Mouse (Mus musculus): ENCODE data around the gene Tro.

The Tro gene

DNA sequence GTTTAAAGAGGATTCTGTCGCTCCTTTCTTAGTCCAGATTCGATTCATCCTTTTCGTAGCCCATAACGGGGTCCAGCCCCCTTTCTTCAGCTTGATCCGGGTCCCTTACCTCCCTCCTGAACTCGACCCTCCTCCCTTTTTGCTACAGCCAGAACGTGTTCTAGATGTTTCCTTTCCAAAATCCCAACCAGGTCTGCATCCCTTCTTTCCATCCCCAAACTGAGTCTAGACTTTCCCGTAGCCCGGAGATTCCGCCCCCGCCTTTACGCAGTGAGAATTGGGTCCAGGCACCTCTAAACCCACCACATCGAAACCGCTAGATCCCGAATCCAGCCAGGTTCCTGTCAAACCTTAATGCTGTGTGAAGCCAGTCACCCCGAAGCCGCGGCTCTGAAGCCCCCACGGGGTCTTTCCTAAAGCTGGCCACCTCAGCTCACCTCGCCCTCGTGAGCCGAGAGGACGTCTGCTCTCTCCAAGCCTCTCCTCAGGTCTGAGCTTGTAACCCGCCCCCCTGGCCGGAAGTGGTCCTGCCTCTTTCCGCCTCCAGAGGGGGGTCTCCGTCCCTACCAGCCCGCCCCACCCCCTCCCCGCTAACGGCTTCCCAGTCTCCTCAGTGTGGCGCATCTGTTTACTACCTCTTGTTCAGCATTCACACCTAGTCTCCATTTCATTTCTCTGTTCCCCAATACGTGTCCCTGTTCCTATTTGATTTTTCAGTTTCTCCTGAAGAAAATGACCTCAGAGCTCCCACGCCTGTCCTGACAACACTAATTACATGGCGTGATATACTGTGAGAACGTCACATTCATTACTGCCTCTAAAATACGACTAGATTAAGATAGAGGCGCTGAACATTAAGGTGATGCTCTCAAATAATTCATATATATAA, at the start of gene Tro:
Gene Tro, minus strand, starts transcription at position 676 of the 889 bp plus-strand sequence.
- DNase-seq, result peak; percentile 53

DNA sequence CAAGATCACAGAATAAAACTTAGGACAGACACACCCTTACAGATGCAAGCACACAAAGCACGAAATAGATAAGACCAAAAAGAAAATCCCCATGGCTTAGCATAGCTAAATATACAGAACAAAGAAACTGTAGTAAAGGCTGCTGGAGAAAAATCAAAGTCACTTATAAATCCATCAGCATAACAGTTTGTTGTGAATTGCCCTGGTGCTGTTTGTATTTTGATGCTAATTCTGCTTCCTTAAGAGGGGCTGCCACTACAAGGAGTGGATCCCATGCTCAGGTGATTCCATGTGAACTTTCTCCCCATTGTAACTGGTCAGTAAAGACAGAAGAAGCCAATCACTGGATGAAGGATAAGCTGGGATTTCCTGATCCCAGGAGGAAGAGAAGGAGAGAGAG, 20.1 kb upstream of the Tro start:
- no peak for DNase-seq

DNA sequence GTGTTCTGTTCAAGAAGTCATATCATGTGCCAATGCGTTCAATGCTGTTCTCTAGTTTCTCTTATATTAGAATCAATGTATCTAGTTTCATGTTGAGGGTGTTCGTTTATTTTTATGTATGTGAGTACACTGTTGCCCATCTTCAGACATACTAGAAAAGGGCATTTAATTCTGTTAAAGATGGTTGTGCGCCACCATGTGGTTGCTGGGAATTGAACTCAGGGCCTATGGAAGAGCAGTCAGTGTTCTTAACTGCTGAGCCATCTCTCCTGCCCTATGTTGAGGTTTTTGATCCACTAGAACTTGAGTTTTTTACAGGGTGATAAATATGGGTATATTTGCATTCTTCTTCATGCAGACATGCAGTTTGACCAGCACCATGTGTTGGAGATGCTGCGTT, 5.4 kb upstream of the Tro start:
- no peak for DNase-seq

DNA sequence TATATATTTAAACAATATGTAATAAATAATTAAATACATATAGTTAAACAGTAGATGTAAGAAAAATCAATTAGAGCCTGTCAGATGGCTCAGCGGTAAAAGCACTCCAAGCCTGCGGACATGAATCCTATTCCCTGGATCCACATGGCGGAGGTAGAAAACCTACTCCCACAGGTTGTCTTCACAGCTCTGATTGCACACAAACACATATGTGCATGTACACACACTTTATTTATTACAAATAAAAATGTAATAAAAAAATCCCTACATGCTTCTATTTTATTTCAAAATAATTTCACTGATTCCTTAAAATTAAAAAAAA, 375 bp upstream of the Tro start:
- DNase-seq, result no peak

DNA sequence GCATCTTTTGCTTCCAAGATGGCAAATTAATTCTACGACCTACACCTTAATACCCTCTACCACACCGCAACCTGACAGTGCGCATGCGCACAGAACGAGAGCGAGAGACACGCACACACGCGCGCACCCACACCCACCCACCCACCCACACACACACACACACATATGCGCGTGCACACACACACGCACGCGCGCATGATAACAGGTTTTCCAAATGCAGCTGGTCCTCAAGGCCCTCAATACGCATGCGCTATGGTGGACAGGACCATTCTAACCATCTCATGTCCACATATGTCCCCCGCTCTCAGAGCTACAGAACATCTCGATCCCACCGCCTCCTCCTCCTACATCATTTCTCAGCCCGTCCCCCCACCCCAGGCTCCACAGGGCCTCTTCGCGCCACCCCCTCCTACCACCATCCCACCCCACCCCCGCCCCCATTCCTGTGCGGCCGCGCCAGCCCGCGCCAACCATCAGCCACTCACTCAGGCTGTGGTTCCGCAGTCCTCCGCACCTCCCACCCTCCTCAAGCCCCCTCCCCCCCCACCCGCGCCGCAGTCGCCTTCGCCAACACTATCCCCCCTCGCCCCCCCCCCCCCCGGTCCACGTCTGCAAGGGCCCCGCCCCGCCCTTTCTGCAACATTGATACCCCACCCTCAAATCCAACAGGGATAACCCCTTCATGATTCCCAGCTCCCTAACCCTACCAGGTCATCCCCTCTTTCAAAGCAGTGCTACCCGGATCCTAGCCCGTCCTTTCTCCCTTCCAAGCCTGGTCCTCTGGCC, 1.1 kb downstream of the Tro start:
- DNase-seq, result peak; percentile 47

DNA sequence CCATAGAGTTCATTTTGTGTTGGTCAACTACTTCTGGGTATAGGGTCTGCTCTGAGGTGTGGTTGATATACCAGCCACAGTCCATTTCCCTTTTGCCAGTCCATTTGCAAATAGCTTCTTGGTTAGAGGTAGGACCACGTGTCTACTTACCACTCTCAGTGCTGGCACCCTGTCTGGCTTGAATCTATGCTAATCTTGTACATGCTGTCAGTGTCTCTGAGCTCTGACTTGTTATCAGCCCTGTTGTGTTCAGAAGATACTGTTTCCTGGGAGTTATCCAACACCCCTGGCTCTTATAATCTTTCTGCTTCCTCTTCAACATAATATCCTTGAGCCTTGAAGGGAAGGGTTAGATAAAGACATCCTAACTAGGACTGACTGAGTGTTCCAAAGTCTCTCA, 21.0 kb downstream of the Tro start:
- no peak for DNase-seq

DNA sequence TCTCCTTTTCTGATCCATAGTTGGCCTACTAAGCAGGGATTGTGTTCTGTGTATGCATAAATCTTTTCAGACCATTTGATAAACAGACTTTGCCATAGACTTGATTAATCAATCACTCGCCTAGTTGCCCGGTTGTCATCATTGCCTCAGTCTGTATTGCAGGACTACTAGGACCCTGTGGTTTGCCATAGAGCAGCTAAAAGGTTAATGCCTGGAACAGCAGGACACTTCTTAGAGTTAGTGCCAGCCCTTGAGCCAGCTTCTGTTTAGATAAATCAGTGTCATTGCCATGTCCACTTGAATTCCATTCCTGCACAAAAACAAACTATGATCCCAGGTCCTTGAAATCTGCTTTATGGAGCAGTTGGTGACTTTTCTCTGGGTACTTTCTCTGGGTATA, 58.5 kb downstream of the Tro start:
- DNase-seq, result no peak
